Mouse (Mus musculus): ENCODE results near the gene Traf4. TPM values are rescaled to one million over a fixed set of nuclear protein-coding genes. Genes with fewer than 3 reads are reported as not detected.
A peak's percentile ranks its signal among the peaks of the same experiment; 100 is the strongest.

Traf4 gene
- polyA plus RNA-seq, 1 experiment from 2014 or later, result 79.2 TPM

DNA sequence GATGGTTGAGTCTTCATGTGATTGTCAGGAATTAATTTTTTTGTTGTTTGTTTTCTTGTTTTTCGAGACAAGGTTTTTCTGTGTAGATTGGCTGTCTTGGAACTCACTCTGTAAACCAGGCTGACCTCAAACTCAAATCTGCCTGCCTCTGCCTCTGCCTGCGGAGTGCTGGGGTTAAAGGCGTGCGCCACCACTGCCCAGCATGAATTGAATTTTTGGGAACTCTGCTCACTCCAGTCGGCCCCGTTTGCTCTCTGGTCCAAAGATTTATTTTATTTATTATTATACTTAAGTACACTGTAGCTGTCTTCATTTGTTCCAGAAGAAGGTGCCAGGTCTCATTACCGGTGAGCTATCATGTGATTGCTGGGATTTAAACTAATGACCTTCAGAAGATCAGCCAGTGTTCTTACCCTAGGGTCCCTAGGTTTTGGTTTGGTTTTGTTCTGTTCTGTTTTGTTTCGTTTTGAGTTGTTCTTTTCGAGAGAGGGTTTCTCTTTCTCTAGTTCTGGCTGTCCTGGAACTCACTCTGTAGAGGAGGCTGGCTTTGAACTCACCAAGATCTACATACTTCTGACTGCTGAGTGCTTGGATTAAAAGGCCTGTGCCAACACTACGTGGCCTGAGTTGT is 18.6 kb upstream of the Traf4 start:
- ATAC-seq (peak; percentile 11), DNase-seq (ENCODE audit: low spot score) (no peak)
- 58% methylated on average over 10 of the region's 10 CpGs for WGBS
- peaks cover 32% of the 10 kb centered on the region for H3K36me3 ChIP-seq (ENCODE audit: control insufficient read depth, insufficient read depth, low read length)
- peaks cover 17% of the 10 kb centered on the region for H3K4me1 ChIP-seq (ENCODE audit: control insufficient read depth, insufficient read depth, low read length)
- H3K27me3 ChIP-seq (replicated peaks; ENCODE audit: control insufficient read depth, insufficient read depth, low read length), result no peaks in the 10 kb centered on the region
- peak overlapping the region; percentile 83 for H3K4me3 ChIP-seq (ENCODE audit: low read depth, low read length)
- 0 out of 2 replicates have a peak overlapping the region, but pooled peaks have one; percentile 28 for H3K27ac ChIP-seq (ENCODE audit: low read depth, low read length)
- peak overlapping the region; percentile 32 for H3K9ac ChIP-seq (ENCODE audit: low read length)
- peak overlapping the region; percentile 43 for H3K4me2 ChIP-seq (ENCODE audit: low read length)
- no peaks in the 10 kb centered on the region for H3K9me3 ChIP-seq (replicated peaks; ENCODE audit: control insufficient read depth, low read length)

DNA sequence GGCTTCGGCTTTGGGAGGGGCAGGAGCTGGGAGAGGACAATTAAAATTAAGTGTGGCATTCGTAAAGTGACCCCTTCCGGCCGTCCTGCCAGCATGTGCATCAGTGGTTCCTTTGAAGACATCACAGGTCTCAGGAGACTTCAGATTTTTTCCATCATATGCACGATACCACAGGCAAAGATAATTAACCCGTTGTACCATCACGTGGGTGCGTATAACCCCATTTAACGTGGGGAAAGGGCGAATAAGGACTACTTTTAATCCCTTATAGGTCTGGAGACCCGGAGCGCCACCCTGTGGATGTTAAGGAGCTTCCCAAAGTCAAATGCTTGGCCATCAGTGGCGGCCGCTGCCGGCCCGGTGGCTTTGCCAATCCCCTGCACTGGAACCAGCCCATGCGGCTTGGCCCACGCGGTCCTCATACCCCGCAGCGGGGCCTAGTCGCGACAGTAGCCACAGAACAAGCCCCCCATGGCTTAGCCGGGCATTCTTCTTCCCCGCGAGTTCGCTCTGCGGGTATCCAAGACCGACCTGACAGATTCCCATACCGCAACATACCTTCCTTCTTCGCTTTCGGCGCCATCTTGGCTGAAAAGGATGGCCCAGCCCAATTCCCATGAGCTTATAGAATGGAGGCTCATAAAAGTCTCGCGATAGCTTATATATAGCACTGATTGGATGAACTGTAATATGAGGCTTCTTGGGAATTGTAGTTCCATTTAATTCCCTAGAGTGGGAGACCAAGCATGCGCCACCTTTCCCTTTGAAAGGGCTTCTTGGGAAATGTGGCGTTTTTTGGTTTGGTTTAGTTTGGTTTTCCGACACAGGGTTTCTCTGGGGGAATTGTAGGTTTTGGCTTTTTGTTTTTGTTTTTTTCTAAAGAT is 17.8 kb upstream of the Traf4 start, which contains the start of gene Rpl23a:
Gene Rpl23a (minus strand): TSS at position 624 of the 884 bp plus-strand sequence.
- Histone ChIP-seq H3K27ac (ENCODE audit: low read depth, low read length) (peak within 1 kb of the TSS; percentile 90), H3K27me3 (replicated peaks; ENCODE audit: control insufficient read depth, insufficient read depth, low read length) (no peaks in the 10 kb centered on the region), H3K4me1 (ENCODE audit: control insufficient read depth, insufficient read depth, low read length) (peaks cover 20% of the 10 kb centered on the region), H3K9ac (ENCODE audit: low read length) (peak within 1 kb of the TSS; percentile 94), H3K4me3 (ENCODE audit: low read depth, low read length) (peak within 1 kb of the TSS; percentile 83), H3K36me3 (ENCODE audit: control insufficient read depth, insufficient read depth, low read length) (peaks cover 32% of the 10 kb centered on the region), H3K9me3 (replicated peaks; ENCODE audit: control insufficient read depth, low read length) (no peaks in the 10 kb centered on the region), H3K4me2 (ENCODE audit: low read length) (peak within 1 kb of the TSS; percentile 79)
- DNase-seq (ENCODE audit: low spot score) (peak; percentile 99), ATAC-seq (peak; percentile 94)
- WGBS, result under 1% methylated on average over 38 of the region's 38 CpGs

- peak overlapping the region; percentile 79 for H3K4me2 ChIP-seq (ENCODE audit: low read length)
- no peak for ATAC-seq
- H3K36me3 ChIP-seq (ENCODE audit: control insufficient read depth, insufficient read depth, low read length), result peaks cover 32% of the 10 kb centered on the region
- no peak for DNase-seq (ENCODE audit: low spot score)
- peak overlapping the region; percentile 94 for H3K9ac ChIP-seq (ENCODE audit: low read length)
- no peak overlapping the region for H3K27ac ChIP-seq (ENCODE audit: low read depth, low read length)
- peak overlapping the region; percentile 83 for H3K4me3 ChIP-seq (ENCODE audit: low read depth, low read length)
- peaks cover 22% of the 10 kb centered on the region for H3K4me1 ChIP-seq (ENCODE audit: control insufficient read depth, insufficient read depth, low read length)
- H3K9me3 ChIP-seq (replicated peaks; ENCODE audit: control insufficient read depth, low read length), result no peaks in the 10 kb centered on the region
- no peaks in the 10 kb centered on the region for H3K27me3 ChIP-seq (replicated peaks; ENCODE audit: control insufficient read depth, insufficient read depth, low read length)
- WGBS, result 11% methylated on average over 7 of the region's 7 CpGs
These were observed 17.1 kb upstream of the Traf4 start for GRCm38 (mm10) chr11:78182450-78182849.

- Histone ChIP-seq H3K27ac (ENCODE audit: low read depth, low read length) (no peak overlapping the region), H3K9me3 (replicated peaks; ENCODE audit: control insufficient read depth, low read length) (no peaks in the 10 kb centered on the region), H3K27me3 (replicated peaks; ENCODE audit: control insufficient read depth, insufficient read depth, low read length) (no peaks in the 10 kb centered on the region), H3K4me1 (ENCODE audit: control insufficient read depth, insufficient read depth, low read length) (peaks cover 27% of the 10 kb centered on the region), H3K4me2 (ENCODE audit: low read length) (peak overlapping the region; percentile 79), H3K4me3 (ENCODE audit: low read depth, low read length) (peak overlapping the region; percentile 83), H3K9ac (ENCODE audit: low read length) (peak overlapping the region; percentile 94; the same call in 1 of the 2 replicates), H3K36me3 (ENCODE audit: control insufficient read depth, insufficient read depth, low read length) (peaks cover 32% of the 10 kb centered on the region)
- WGBS, result 57% methylated on average over 2 of the region's 2 CpGs
- ATAC-seq (no peak), DNase-seq (ENCODE audit: low spot score) (no peak)
These were observed 16.5 kb upstream of the Traf4 start for GRCm38 (mm10) chr11:78181830-78182357.

DNA sequence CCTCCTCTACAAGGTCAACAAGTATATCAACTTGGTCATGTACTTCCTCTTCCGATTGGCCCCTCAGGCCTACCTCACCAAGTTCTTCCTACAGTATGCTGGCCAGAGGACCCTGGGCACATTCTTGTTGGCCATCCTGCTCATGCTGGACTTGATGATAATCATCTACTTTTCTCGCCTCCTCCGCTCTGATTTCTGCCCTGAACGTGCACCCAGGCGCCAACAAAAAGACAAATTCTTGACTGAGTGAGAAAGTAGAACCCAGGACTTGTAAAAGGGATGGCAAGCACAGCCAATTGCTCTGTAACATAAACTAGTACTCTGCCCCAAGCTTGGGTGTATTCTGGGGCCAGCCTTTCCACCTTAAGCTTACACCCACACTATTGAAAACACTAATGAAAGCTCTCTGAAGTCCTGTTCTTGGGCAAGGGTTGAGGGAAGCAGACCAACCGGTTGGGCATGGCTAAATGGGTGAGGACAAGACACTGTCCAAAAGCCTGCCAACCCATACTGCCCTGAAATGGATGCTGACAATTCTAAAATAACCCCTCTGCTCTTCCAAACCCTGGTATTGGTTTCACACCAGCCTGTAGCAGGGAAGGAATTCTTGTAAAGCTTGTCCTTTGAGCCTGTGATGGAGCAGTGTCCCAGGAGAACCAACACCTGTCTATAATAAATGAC is 14.8 kb upstream of the Traf4 start:
- Histone ChIP-seq H3K9me3 (replicated peaks; ENCODE audit: control insufficient read depth, low read length) (no peaks in the 10 kb centered on the region), H3K27ac (ENCODE audit: low read depth, low read length) (no peak overlapping the region), H3K36me3 (ENCODE audit: control insufficient read depth, insufficient read depth, low read length) (peaks cover 32% of the 10 kb centered on the region), H3K4me1 (ENCODE audit: control insufficient read depth, insufficient read depth, low read length) (peaks cover 29% of the 10 kb centered on the region), H3K9ac (ENCODE audit: low read length) (no peak overlapping the region), H3K4me3 (ENCODE audit: low read depth, low read length) (no peak overlapping the region), H3K4me2 (ENCODE audit: low read length) (no peak overlapping the region), H3K27me3 (replicated peaks; ENCODE audit: control insufficient read depth, insufficient read depth, low read length) (no peaks in the 10 kb centered on the region)
- DNase-seq (ENCODE audit: low spot score), result no peak
- no peak for ATAC-seq
- 82% methylated on average over 6 of the region's 6 CpGs for WGBS

DNA sequence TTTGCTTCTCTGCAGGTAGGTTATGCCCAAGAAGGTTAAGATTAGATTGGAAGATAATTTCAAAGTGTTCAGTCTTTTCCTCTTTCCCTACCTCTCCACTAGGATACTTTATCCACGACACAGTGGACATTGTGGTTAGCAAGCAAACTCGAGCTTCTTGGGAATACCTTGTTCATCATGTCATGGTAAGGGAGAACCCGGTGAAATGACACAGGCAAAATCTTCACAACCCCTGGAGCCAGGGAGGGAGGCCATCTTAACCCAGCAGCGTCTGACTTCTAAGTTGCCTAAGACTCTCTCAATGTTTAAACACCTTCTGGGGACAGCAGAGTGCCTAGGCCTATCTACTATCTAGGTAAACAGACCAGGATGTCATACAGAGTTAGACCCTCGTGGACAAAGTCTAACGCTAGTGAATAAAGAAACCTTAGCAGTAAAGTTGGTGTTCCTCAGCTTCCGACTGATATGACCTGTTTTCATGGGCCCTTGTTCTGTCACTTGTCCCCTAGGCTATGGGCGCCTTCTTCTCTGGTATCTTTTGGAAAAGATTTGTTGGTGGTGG is 14.1 kb upstream of the Traf4 start:
- Histone ChIP-seq H3K27ac (ENCODE audit: low read depth, low read length) (peak overlapping the region; percentile 78), H3K27me3 (replicated peaks; ENCODE audit: control insufficient read depth, insufficient read depth, low read length) (no peaks in the 10 kb centered on the region), H3K4me3 (ENCODE audit: low read depth, low read length) (peak overlapping the region; percentile 44; the same call in 1 of the 2 replicates), H3K4me2 (ENCODE audit: low read length) (peak overlapping the region; percentile 89), H3K36me3 (ENCODE audit: control insufficient read depth, insufficient read depth, low read length) (peaks cover 32% of the 10 kb centered on the region), H3K4me1 (ENCODE audit: control insufficient read depth, insufficient read depth, low read length) (peaks cover 29% of the 10 kb centered on the region), H3K9me3 (replicated peaks; ENCODE audit: control insufficient read depth, low read length) (no peaks in the 10 kb centered on the region), H3K9ac (ENCODE audit: low read length) (peak overlapping the region; percentile 69)
- DNase-seq (ENCODE audit: low spot score) (no peak), ATAC-seq (no peak)
- WGBS, result 30% methylated on average over 8 of the region's 8 CpGs

- Histone ChIP-seq H3K36me3 (ENCODE audit: control insufficient read depth, insufficient read depth, low read length) (peaks cover 32% of the 10 kb centered on the region), H3K4me3 (ENCODE audit: low read depth, low read length) (peak overlapping the region; percentile 44), H3K9ac (ENCODE audit: low read length) (peak overlapping the region; percentile 69), H3K9me3 (replicated peaks; ENCODE audit: control insufficient read depth, low read length) (no peaks in the 10 kb centered on the region), H3K4me2 (ENCODE audit: low read length) (peak overlapping the region; percentile 89), H3K27ac (ENCODE audit: low read depth, low read length) (peak overlapping the region; percentile 78), H3K27me3 (replicated peaks; ENCODE audit: control insufficient read depth, insufficient read depth, low read length) (no peaks in the 10 kb centered on the region), H3K4me1 (ENCODE audit: control insufficient read depth, insufficient read depth, low read length) (peaks cover 27% of the 10 kb centered on the region)
- WGBS, result 1% methylated on average over 29 of the region's 29 CpGs
- DNase-seq (ENCODE audit: low spot score) (peak; percentile 85), ATAC-seq (peak; percentile 1; the same call in 1 of the 2 replicates)
These were observed 13.6 kb upstream of the Traf4 start for GRCm38 (mm10) chr11:78178859-78179437.
